Mouse (Mus musculus): ENCODE measurements around the gene Cfap69. TPM values are rescaled to one million over a fixed set of nuclear protein-coding genes. Genes with fewer than 3 reads are reported as not detected.

Cfap69 gene
- polyA plus RNA-seq, 1 experiment from 2014 or later: 0.38 TPM

- Histone ChIP-seq H3K4me2 (replicated peaks; ENCODE audit: low read depth) (no peak overlapping the region), H3K27ac (ENCODE audit: low read depth, low read length) (no peak overlapping the region), H3K36me3 (ENCODE audit: control insufficient read depth, insufficient read depth) (no peaks in the 10 kb centered on the region), H3K9ac (ENCODE audit: low read depth, low read length) (no peak overlapping the region), H3K27me3 (replicated peaks; ENCODE audit: control insufficient read depth, insufficient read depth, low read length) (no peaks in the 10 kb centered on the region), H3K4me1 (replicated peaks; ENCODE audit: control insufficient read depth, insufficient read depth, low read length) (no peaks in the 10 kb centered on the region), H3K9me3 (ENCODE audit: control insufficient read depth) (no peaks in the 10 kb centered on the region), H3K4me3 (ENCODE audit: low read depth, low read length) (no peak overlapping the region)
- ATAC-seq: no peak
- WGBS: 79% methylated on average over 3 of the region's 3 CpGs
- TF ChIP-seq CTCF (IDR thresholded peaks at IDR 0.05; ENCODE audit: low read depth): no peak
Measured at GRCm38 (mm10) chr5:5625491-5625890, 38.5 kb downstream of the Cfap69 start.

GRCm38 (mm10) chr5:5618329-5618728 is 45.7 kb downstream of the Cfap69 start:
- Histone ChIP-seq H3K9me3 (ENCODE audit: control insufficient read depth) (no peaks in the 10 kb centered on the region), H3K9ac (ENCODE audit: low read depth, low read length) (no peak overlapping the region), H3K27me3 (replicated peaks; ENCODE audit: control insufficient read depth, insufficient read depth, low read length) (no peaks in the 10 kb centered on the region), H3K36me3 (ENCODE audit: control insufficient read depth, insufficient read depth) (no peaks in the 10 kb centered on the region), H3K4me1 (replicated peaks; ENCODE audit: control insufficient read depth, insufficient read depth, low read length) (no peaks in the 10 kb centered on the region), H3K4me2 (replicated peaks; ENCODE audit: low read depth) (no peak overlapping the region), H3K27ac (ENCODE audit: low read depth, low read length) (no peak overlapping the region), H3K4me3 (ENCODE audit: low read depth, low read length) (no peak overlapping the region)
- no peak for TF ChIP-seq CTCF (IDR thresholded peaks at IDR 0.05; ENCODE audit: low read depth)
- 49% methylated on average over 4 of the region's 4 CpGs for WGBS
- no peak for ATAC-seq

- no peaks in the 10 kb centered on the region for H3K36me3 ChIP-seq (ENCODE audit: control insufficient read depth, insufficient read depth)
- no peaks in the 10 kb centered on the region for H3K4me1 ChIP-seq (replicated peaks; ENCODE audit: control insufficient read depth, insufficient read depth, low read length)
- 62% methylated on average over 3 of the region's 3 CpGs for WGBS
Measured at GRCm38 (mm10) chr5:5610540-5610939, 53.5 kb downstream of the Cfap69 start.

GRCm38 (mm10) chr5:5587686-5588085 is 76.4 kb downstream of the Cfap69 start:
- H3K4me2 ChIP-seq (replicated peaks; ENCODE audit: low read depth): no peak overlapping the region
- no peak overlapping the region for H3K27ac ChIP-seq (ENCODE audit: low read depth, low read length)
- 87% methylated on average over 3 of the region's 3 CpGs for WGBS
- H3K9ac ChIP-seq (ENCODE audit: low read depth, low read length): no peak overlapping the region
- H3K4me1 ChIP-seq (replicated peaks; ENCODE audit: control insufficient read depth, insufficient read depth, low read length): no peaks in the 10 kb centered on the region
- no peak for ATAC-seq
- no peaks in the 10 kb centered on the region for H3K9me3 ChIP-seq (ENCODE audit: control insufficient read depth)
- no peaks in the 10 kb centered on the region for H3K27me3 ChIP-seq (replicated peaks; ENCODE audit: control insufficient read depth, insufficient read depth, low read length)
- H3K4me3 ChIP-seq (ENCODE audit: low read depth, low read length): no peak overlapping the region
- H3K36me3 ChIP-seq (ENCODE audit: control insufficient read depth, insufficient read depth): no peaks in the 10 kb centered on the region
- no peak for TF ChIP-seq CTCF (IDR thresholded peaks at IDR 0.05; ENCODE audit: low read depth)

More at GRCm38 (mm10) chr5:5610540-5610939, 53.5 kb downstream of the Cfap69 start:
- Histone ChIP-seq H3K27ac (ENCODE audit: low read depth, low read length) (no peak overlapping the region), H3K27me3 (replicated peaks; ENCODE audit: control insufficient read depth, insufficient read depth, low read length) (no peaks in the 10 kb centered on the region), H3K9ac (ENCODE audit: low read depth, low read length) (no peak overlapping the region), H3K4me3 (ENCODE audit: low read depth, low read length) (no peak overlapping the region), H3K9me3 (ENCODE audit: control insufficient read depth) (no peaks in the 10 kb centered on the region), H3K4me2 (replicated peaks; ENCODE audit: low read depth) (no peak overlapping the region)
- no peak for ATAC-seq
- TF ChIP-seq CTCF (IDR thresholded peaks at IDR 0.05; ENCODE audit: low read depth): no peak

- Histone ChIP-seq H3K36me3 (ENCODE audit: control insufficient read depth, insufficient read depth) (no peaks in the 10 kb centered on the region), H3K27me3 (replicated peaks; ENCODE audit: control insufficient read depth, insufficient read depth, low read length) (no peaks in the 10 kb centered on the region), H3K9ac (ENCODE audit: low read depth, low read length) (peak within 1 kb of the TSS; percentile 40; the same call in 1 of the 2 replicates), H3K27ac (ENCODE audit: low read depth, low read length) (no peak within 1 kb of the TSS), H3K4me2 (replicated peaks; ENCODE audit: low read depth) (peak within 1 kb of the TSS; percentile 81), H3K4me3 (ENCODE audit: low read depth, low read length) (peak within 1 kb of the TSS; percentile 50), H3K4me1 (replicated peaks; ENCODE audit: control insufficient read depth, insufficient read depth, low read length) (no peaks in the 10 kb centered on the region), H3K9me3 (ENCODE audit: control insufficient read depth) (no peaks in the 10 kb centered on the region)
- ATAC-seq: peak; percentile 47; the same call in 1 of the 2 replicates
- 3% methylated on average over 24 of the region's 24 CpGs for WGBS
- no peak for TF ChIP-seq CTCF (IDR thresholded peaks at IDR 0.05; ENCODE audit: low read depth)
Measured at GRCm38 (mm10) chr5:5573749-5574317, 90.2 kb downstream of the Cfap69 start, which contains the start of gene Gm8773. Gene Gm8773, plus strand, starts transcription at chr5:5573799.

GRCm38 (mm10) chr5:5562435-5562834 is 101.6 kb downstream of the Cfap69 start:
- Histone ChIP-seq H3K27me3 (replicated peaks; ENCODE audit: control insufficient read depth, insufficient read depth, low read length) (no peaks in the 10 kb centered on the region), H3K27ac (ENCODE audit: low read depth, low read length) (no peak overlapping the region), H3K36me3 (ENCODE audit: control insufficient read depth, insufficient read depth) (no peaks in the 10 kb centered on the region), H3K4me1 (replicated peaks; ENCODE audit: control insufficient read depth, insufficient read depth, low read length) (no peaks in the 10 kb centered on the region), H3K9ac (ENCODE audit: low read depth, low read length) (no peak overlapping the region), H3K9me3 (ENCODE audit: control insufficient read depth) (no peaks in the 10 kb centered on the region), H3K4me2 (replicated peaks; ENCODE audit: low read depth) (no peak overlapping the region), H3K4me3 (ENCODE audit: low read depth, low read length) (no peak overlapping the region)
- no peak for TF ChIP-seq CTCF (IDR thresholded peaks at IDR 0.05; ENCODE audit: low read depth)
- ATAC-seq: no peak
- 75% methylated on average over 3 of the region's 3 CpGs for WGBS
